Mouse (Mus musculus): ENCODE measurements around the gene Bst1. TPM values are rescaled to one million over a fixed set of nuclear protein-coding genes. Genes with fewer than 3 reads are reported as not detected.

Bst1 gene
- under 1 TPM in 1 of 2 experiments, not detected in 1; 0.21 TPM for total RNA-seq (2021)
- long read RNA-seq, experiment 1, result 0 reads
- long read RNA-seq, experiment 2, result 0 reads

DNA sequence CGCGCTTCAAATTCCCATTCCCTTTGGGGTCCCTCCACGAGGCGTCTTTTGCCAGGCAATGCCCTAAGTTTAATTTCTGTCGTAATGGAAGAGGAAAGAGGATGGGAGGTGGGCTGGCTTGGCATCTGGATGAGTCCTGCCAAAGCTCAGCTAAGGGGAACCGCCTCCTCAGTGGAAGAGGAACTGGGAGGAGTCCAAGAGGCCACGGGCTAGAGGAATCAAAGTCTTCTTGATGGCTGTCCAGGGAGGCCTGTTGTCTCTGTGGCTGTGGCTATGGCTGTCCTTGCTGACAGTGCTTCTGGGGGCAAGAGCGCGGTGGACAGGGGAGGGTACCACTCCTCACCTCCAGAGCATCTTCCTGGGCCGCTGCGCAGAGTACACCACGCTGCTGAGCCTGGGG lies at the start of gene Bst1:
Gene Bst1 (plus strand): TSS at position 191 of the 400 bp plus-strand sequence.
- no peak for DNase-seq

DNA sequence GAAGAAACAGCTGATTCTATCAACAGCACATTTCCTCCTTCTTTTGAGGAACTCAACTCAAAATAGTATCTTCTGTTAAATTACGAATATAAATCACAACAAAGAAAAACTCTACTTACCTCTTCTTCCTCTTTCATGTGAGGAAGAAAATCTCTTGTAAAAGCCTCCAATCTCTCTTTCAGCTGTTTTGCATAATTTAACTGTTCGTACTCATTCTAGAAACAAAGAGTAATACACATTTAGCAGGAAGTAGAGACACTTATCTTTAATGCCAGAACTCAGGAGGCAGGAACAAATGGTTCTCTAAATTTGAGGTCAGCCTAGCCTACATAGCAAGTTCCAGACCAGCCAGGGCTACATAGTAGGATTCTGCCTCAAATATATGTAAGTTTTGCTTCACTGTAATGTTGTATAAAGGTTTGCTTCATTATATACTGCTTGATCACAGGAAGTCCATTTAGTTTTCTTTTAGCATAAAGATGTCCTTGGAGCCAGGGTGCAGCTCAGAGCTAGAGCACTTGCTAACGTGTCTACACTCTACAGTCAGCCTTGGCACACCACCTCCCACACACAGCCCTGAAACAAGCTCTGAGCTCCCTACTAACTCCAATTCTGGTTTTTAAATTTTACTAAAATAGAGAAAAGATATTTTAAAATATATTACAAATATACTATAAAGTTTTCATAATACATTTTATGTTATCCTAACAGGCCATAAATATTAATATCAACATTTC lies 47.9 kb upstream of the Bst1 start:
- no peak for DNase-seq

DNA sequence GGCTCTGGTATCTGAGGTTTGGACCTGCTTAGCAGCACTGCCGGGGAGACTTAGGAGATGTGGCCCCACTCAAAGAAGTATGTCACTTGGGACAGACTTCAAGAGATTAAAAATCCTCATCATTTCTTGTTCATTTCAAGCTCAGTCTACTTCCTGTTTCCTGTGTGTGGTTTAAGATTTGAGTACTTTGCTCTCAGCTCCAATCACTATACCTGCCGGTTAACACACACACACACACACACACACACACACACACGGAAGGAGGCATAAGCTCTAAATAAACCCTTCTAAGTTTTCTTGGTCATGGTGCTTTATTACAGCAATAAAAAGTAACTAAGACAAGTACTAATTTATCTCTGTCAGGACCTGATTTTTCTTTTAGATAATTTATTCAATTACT lies 47.1 kb upstream of the Bst1 start:
- no peak for DNase-seq

- no peak for DNase-seq
Observed at GRCm38 (mm10) chr5:43776407-43776806, 42.3 kb upstream of the Bst1 start.

GRCm38 (mm10) chr5:43776993-43777392 lies 41.7 kb upstream of the Bst1 start:
- no peak for DNase-seq

GRCm38 (mm10) chr5:43778583-43778982 lies 40.1 kb upstream of the Bst1 start:
- DNase-seq, result no peak

DNA sequence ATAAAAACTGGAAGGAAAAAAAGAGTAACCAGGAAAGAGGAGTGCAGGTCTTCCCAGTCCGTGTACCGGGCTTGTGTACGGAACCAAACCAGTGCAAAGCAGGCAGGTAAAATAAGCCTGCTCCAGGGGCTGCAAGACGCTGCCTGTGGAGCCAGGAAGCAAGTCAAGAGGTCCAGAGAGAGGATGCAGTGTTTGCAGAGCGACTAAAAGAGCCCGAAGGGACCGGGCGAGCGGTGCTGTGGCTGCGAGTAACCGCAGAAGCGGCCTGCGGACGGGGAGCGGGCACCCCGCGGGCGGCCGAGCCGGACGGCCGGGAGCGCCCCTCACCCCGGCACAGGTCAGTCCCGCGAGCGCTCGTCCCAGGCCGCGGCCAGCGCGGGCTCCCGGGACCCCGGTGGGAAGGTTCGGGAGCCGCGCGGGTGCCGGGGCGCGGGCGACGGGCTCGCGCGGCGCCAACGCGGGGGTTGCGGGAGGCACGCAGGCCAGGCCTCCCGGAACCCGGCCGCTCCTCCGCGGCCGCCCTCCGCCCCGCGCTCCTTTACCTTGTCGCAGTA lies 37.2 kb upstream of the Bst1 start:
- no peak for DNase-seq

- DNase-seq, result peak; percentile 75
Observed at GRCm38 (mm10) chr5:43781977-43782930, 36.4 kb upstream of the Bst1 start.

- DNase-seq, result no peak
Observed at GRCm38 (mm10) chr5:43783996-43784395, 34.7 kb upstream of the Bst1 start.

- DNase-seq, result no peak
Observed at GRCm38 (mm10) chr5:43786607-43787006, 32.1 kb upstream of the Bst1 start.

GRCm38 (mm10) chr5:43787976-43788752 lies 30.5 kb upstream of the Bst1 start:
- no peak for DNase-seq

GRCm38 (mm10) chr5:43792354-43792753 lies 26.3 kb upstream of the Bst1 start:
- DNase-seq, result no peak

DNA sequence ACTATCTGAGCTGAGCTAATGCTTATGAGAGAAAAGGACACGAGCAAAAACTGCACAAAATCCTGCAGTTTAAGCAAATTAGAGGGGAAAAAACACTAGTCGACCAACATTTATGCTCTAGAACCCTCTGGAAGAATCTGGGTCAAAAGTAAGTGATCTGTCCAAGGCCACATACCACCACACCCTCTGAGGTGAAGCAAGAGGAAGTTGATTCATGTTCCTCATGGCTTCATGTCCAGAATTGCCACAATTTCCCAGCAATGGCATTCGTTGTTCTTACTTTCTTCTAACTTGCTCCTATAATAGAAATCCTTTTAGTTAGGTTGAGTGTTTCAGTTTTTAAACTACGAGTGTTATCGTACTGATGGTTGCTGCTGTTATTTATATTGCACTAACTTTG lies 19.2 kb upstream of the Bst1 start:
- no peak for DNase-seq

GRCm38 (mm10) chr5:43800700-43801099 lies 18.0 kb upstream of the Bst1 start:
- no peak for DNase-seq

- no peak for DNase-seq
Observed at GRCm38 (mm10) chr5:43801253-43801652, 17.4 kb upstream of the Bst1 start.

- DNase-seq, result no peak
Observed at GRCm38 (mm10) chr5:43801798-43802197, 16.9 kb upstream of the Bst1 start.

DNA sequence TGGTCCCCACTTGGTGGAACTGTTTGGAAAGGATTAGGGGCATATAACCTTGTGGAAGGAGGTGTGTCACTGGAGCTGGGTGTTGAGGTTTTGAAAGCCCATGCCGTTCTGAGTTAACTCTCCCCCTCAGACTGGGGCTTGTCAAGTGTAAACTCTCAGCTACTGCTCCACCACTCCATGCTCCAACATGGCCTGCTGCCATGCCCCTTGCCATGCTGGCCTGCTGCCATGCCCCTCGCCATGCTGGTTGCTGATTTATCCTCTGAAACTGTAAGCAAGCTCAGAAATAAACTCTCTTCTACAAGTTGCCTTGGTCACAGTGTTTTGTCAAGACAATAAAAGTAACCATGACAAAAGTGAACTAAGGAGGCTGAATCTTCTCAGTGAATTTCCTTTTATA lies 13.3 kb upstream of the Bst1 start:
- no peak for DNase-seq

DNA sequence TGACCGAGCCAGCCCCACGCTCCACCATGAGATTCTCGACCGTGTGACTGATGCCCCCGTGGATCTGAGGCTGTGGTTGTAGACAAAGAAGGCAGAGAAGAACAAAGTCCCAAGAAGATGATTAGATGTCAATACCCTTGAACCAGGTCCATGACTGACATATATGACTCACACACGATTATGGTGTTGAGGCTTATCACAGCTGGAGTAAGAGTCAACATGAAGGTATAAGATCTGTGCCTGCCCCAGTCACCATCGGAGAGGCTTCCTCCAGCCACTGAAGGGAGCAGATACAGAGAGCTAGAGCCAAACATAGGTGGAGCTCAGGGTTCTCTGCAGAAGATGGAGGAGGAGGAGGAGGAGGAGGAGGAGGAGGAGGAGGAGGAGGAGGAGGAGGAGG lies 12.3 kb upstream of the Bst1 start:
- no peak for DNase-seq

- no peak for DNase-seq
Observed at GRCm38 (mm10) chr5:43806914-43807313, 11.8 kb upstream of the Bst1 start.

- DNase-seq, result peak; percentile 73
Observed at GRCm38 (mm10) chr5:43807744-43808696, 10.7 kb upstream of the Bst1 start.
